Mouse (Mus musculus) forebrain, embryonic 11.5 days (tissue): ENCODE results near the gene Tut1. TPM values are rescaled to one million over a fixed set of nuclear protein-coding genes. Genes with fewer than 3 reads are reported as not detected.

Source experiments
- ATAC-seq: fragments of 200-750 bp; cut with Nextera tagmentation; replicated peaks from 2 replicates; pipeline ENCODE4 v1.8.0; 2017; ENCODE audit warnings: moderate TSS enrichment; ENCODE audit not compliant: low FRiP score
- DNase-seq: peaks from one replicate; pipeline ENCODE4 v3.0.0-alpha.2; 2017; ENCODE audit warnings: low spot score
- H3K27ac ChIP-seq: fragments of 300-500 bp; sonication (generic); 2 replicates; pipeline ENCODE4 v1.5.1; 2014; ENCODE audit warnings: low read depth, low read length
- H3K27me3 ChIP-seq: fragments of 300-500 bp; sonication (generic); 2 replicates; pipeline ENCODE4 v1.6.1; 2014; ENCODE audit warnings: mild to moderate bottlenecking, low read length, mixed read lengths; ENCODE audit not compliant: control insufficient read depth, insufficient read depth
- H3K36me3 ChIP-seq: fragments of 300-500 bp; sonication (generic); 2 replicates; pipeline ENCODE4 v1.6.1; 2014; ENCODE audit warnings: mild to moderate bottlenecking, low read length, moderate library complexity, mixed read lengths; ENCODE audit not compliant: control insufficient read depth, insufficient read depth
- H3K4me1 ChIP-seq: fragments of 300-500 bp; sonication (generic); replicated peaks from 2 replicates; pipeline ENCODE4 v1.6.1; 2014; ENCODE audit warnings: low read length, mixed read lengths; ENCODE audit not compliant: control insufficient read depth, insufficient read depth
- H3K4me2 ChIP-seq: fragments of 300-500 bp; sonication (generic); 2 replicates; pipeline ENCODE4 v1.6.1; 2014; ENCODE audit warnings: low read depth, mild to moderate bottlenecking, low read length, moderate library complexity, mixed read lengths; ENCODE audit not compliant: severe bottlenecking
- H3K4me3 ChIP-seq: fragments of 300-500 bp; sonication (generic); 2 replicates; pipeline ENCODE4 v1.5.1; 2014; ENCODE audit warnings: low read depth, low read length
- H3K9ac ChIP-seq: fragments of 300-500 bp; sonication (generic); 2 replicates; pipeline ENCODE4 v1.6.1; 2014; ENCODE audit warnings: low read length
- H3K9me3 ChIP-seq: fragments of 300-500 bp; sonication (generic); 2 replicates; pipeline ENCODE4 v1.6.1; 2016; ENCODE audit warnings: low read length, mixed read lengths; ENCODE audit not compliant: control insufficient read depth
- WGBS: fragments of 180-500 bp; shearing (Covaris S2); extraction: QIAGEN DNeasy Blood & Tissue Kit; methylation state at CpG from one replicate; pipeline ENCODE4 v1.1.7; 2014; 5-methylcytosine and 5-hydroxymethylcytosine counted together
- polyA plus RNA-seq: library from polyadenylated mRNA; unstranded; fragments of >200 nt; fragmentation: Nextera tagmentation; extraction: Ambion mirVana; gene quantifications from 2 replicates; pipeline ENCODE4 v1.2.1, GENCODE M21; 2014

Gene Tut1
- polyA plus RNA-seq, 1 experiment from 2014 or later = 34.4 TPM

DNA sequence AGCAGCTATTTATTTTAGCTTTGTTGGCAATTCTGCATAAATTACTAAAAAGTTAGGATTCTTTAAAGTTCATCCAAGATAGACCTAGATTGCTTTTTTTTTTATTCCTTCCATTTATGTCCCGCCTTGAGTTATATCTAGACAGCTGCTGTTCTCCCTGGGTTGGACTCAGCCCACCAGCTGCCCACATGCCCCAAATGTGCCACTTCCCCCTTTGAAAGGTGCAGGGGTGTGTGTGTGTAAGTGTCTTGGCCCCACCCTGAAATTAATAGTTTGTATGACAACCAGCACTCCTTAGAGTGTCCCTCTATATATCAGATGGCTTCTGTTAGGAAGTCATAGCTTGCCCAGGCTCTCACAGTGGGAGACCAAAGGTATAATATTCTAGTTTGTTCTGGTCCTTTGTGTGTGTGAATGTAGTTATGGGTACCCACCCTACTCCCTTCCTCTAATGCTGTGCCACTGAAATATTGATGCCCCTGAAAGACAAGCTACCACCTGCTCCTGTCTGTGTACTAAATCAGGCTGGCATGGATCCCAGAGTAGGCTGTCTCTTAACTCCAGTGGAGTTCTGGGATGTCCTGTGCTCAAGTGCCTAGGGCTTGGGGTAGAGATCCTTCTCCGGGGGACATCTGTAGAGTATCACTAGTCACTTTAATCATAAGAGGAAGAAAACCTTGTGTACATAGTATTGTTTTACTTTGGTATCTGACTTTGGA, 28.0 kb downstream of the Tut1 start:
- Histone ChIP-seq H3K4me2 (no peak overlapping the region), H3K27ac (no peak overlapping the region; the same call in 1 of the 2 replicates), H3K4me3 (no peak overlapping the region), H3K27me3 (no peaks in the 10 kb centered on the region; the same call in 1 of the 2 replicates), H3K36me3 (peaks cover 15% of the 10 kb centered on the region), H3K4me1 (peaks cover 21% of the 10 kb centered on the region), H3K9me3 (no peaks in the 10 kb centered on the region), H3K9ac (no peak overlapping the region)
- WGBS = 93% methylated on average over 2 of the region's 2 CpGs
- DNase-seq = no peak
- no peak for ATAC-seq

DNA sequence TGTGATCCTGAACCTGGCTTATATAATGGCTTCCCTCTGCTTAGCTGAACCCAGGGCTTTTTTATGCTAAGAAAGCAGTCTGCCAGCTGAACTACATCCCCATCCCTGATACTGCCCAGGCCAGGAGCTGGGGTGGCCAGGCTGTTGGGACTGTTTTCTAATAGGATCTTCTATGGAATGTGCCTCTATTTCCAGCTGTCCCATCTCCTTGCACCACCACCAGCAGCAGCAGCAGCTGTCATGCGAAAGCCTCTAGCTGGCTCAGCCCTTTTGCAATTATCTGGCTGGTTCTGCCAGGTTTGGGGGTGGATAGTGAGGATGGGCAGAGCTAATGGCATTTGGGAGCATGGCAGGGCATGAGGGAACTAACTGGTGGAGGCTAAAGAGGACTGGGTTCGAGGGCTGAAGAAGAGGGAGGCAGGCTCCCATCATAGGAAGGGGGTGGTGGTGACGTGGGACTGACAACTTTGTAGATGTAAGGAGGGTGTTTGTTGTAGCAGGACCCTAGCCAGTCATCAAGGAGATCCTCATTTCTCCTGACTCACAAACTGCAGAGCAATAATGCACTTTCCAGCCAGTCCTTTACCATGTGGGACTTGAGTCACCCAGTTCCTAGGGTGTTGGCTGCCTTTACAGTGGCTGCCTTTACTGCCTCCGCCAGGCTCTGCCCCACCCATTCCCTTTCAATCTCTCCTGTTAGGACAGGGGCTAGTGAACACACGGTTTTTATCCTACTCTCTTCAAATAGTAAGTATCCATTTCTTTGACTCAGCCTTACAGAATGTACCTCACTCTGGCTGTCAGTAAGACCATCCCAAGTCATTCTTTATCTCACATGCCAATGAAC, 28.9 kb downstream of the Tut1 start:
- H3K4me3 ChIP-seq = no peak overlapping the region
- DNase-seq = no peak
- no peak overlapping the region for H3K9ac ChIP-seq
- ATAC-seq = no peak
- no peaks in the 10 kb centered on the region; the same call in 1 of the 2 replicates for H3K27me3 ChIP-seq
- no peaks in the 10 kb centered on the region for H3K9me3 ChIP-seq
- WGBS = 62% methylated on average over 5 of the region's 5 CpGs
- peaks cover 15% of the 10 kb centered on the region for H3K36me3 ChIP-seq
- no peak overlapping the region for H3K4me2 ChIP-seq
- no peak overlapping the region for H3K27ac ChIP-seq
- peaks cover 21% of the 10 kb centered on the region for H3K4me1 ChIP-seq

DNA sequence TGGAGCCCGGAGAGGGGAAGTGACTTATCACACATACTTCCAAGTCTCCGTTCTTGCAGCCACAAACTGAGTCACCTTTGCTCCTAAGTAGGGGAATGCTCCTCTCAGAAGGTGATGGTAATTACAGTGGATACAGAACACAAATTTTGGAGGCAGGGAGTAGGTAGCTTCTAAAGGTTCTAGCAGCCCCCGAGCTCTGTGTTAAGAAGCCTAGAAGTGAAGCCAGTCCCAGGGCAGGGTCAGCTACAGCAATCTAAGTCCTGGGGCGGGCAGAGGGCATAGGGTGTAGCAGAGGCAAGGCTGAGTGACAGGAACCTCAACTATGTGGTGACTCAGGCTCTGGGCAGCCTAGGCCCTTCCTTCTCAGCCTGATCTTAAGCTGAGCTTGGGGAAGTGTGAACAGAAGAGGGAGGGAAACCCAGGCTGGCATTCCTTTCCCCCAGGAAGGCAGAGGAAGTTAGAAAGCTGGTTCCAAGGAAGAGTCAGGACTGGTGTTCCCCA, 29.6 kb downstream of the Tut1 start:
- H3K27me3 ChIP-seq = no peaks in the 10 kb centered on the region; the same call in 1 of the 2 replicates
- H3K4me1 ChIP-seq = peaks cover 21% of the 10 kb centered on the region
- H3K4me2 ChIP-seq = no peak overlapping the region
- no peak overlapping the region for H3K4me3 ChIP-seq
- DNase-seq (no peak), ATAC-seq (no peak)
- peak overlapping the region; percentile 1; the same call in 1 of the 2 replicates for H3K27ac ChIP-seq
- H3K9ac ChIP-seq = no peak overlapping the region
- H3K36me3 ChIP-seq = peaks cover 13% of the 10 kb centered on the region
- 63% methylated on average over 4 of the region's 4 CpGs for WGBS
- H3K9me3 ChIP-seq = no peaks in the 10 kb centered on the region

DNA sequence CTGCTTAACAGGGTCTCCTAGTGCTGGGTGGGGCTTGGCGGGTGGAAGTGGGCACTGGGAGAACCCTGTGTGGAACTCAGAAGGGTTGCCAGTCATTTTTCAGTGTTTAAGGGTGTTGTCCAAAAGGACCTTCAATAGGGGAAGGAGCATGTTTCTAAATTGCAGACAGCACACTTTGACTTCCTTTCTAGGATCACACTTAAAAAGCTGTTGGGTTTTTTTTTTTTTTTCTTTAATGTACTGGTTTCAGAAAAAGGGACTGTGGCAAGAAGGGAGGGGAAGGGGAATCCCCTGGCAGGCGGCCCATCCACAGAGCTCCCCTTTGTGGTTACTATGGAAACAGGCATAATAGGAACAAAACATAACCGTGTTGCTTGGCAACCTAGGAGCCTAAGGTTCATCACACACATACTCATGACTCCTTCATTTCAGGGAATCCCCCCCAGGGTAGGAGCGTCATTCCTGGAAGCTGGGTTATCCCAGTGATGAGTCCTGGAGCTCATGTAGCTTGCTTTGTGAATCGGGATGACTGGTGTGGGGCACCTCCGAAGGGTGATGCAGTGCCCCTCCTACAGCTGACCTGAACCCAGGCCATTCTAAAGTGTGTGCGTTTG, 30.7 kb downstream of the Tut1 start:
- Histone ChIP-seq H3K4me3 (no peak overlapping the region), H3K27me3 (peaks cover 7% of the 10 kb centered on the region), H3K27ac (peak overlapping the region; percentile 44), H3K9ac (peak overlapping the region; percentile 35; the same call in 1 of the 2 replicates), H3K4me1 (peaks cover 27% of the 10 kb centered on the region), H3K9me3 (no peaks in the 10 kb centered on the region), H3K4me2 (peak overlapping the region; percentile 26), H3K36me3 (peaks cover 4% of the 10 kb centered on the region)
- DNase-seq (peak; percentile 85), ATAC-seq (peak; percentile 88)
- WGBS = 8% methylated on average over 7 of the region's 7 CpGs

DNA sequence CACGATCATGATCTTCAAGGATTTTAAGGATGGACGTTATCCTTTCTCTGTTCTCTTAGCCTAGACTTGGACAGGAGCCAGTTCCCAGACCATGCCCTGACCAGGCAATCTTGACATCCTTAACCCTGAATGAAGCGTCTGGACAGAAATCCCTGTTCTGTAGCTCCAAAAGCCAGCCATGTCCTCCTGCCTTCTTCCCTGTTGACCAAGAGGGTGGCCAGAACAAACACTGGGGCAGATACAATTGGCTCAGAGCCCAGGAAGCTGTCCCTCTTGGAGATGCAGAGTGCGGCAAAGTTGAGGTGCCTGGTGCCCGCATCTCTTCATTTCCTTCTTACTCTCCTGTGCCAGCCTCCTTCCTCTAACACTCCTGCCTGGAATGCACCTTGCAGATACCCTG, 32.2 kb downstream of the Tut1 start:
- Histone ChIP-seq H3K4me2 (no peak overlapping the region), H3K4me3 (no peak overlapping the region), H3K9ac (no peak overlapping the region), H3K27ac (no peak overlapping the region), H3K27me3 (peaks cover 7% of the 10 kb centered on the region), H3K36me3 (no peaks in the 10 kb centered on the region), H3K9me3 (no peaks in the 10 kb centered on the region), H3K4me1 (peaks cover 27% of the 10 kb centered on the region)
- ATAC-seq (no peak), DNase-seq (no peak)
- 77% methylated on average over 5 of the region's 5 CpGs for WGBS

DNA sequence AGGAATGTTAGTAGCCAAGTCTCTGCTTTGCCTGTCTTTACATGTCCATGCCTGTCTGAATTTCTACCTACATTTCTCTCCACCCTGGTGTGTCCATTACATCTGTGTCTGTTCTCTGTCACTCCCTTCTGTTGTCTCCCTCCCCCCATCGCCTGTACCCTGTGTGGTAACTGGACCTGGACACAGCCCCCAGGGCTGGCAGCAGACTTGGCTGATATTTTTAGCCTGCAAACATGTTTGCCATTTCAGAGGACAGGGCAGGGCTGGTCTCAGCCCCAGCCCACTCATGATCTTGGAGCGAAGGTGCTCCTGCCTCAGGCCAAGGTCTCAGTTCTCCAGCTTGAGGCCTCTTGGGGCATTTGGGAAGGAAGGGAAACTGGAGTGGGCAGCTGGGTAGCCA, 34.2 kb downstream of the Tut1 start:
- Histone ChIP-seq H3K4me2 (no peak overlapping the region), H3K27ac (no peak overlapping the region), H3K9me3 (no peaks in the 10 kb centered on the region), H3K36me3 (no peaks in the 10 kb centered on the region), H3K9ac (no peak overlapping the region), H3K27me3 (peaks cover 7% of the 10 kb centered on the region), H3K4me3 (no peak overlapping the region), H3K4me1 (peaks cover 24% of the 10 kb centered on the region)
- ATAC-seq (no peak), DNase-seq (no peak)
- WGBS = 50% methylated on average over 2 of the region's 2 CpGs

DNA sequence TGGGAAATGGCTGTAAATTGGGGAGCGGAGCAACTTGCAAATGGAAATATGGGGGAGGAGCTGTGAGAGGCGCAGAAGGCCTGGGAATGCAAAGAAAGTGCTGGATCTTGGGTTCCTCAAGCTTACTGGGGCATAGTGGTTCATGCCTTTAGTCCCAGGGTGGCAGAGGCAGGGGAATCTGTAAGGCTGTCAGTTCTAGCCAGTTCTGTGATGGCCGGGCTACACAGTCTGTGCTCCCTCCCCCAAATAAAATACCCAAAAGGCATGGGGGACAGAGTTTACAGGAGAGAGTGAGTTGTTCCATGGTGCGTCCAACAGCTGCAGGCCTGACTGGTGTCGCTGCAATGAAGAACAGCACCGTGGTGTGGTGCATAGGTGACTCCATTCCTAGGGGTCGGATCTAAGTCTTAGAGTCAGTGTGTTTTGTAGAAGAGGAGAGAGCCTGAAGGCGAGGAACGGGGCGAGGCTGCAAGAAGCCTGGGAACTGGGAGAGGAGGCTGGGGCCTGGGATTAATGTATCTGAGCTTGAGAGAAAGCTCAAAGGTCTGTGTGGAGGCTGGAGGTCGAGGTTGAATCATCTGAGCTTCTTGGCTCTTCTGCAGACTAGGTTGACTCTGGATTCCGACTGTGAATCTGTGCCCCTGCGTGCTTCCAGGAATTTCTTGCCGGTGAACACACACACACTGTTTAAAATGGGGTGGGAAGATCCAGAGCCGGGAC, 34.9 kb downstream of the Tut1 start:
- no peak for DNase-seq
- H3K27ac ChIP-seq = no peak overlapping the region
- H3K9me3 ChIP-seq = no peaks in the 10 kb centered on the region
- no peaks in the 10 kb centered on the region for H3K36me3 ChIP-seq
- 12% methylated on average over 15 of the region's 15 CpGs for WGBS
- H3K4me3 ChIP-seq = peak overlapping the region; percentile 51
- peak overlapping the region; percentile 99 for H3K4me2 ChIP-seq
- H3K27me3 ChIP-seq = peaks cover 7% of the 10 kb centered on the region
- no peak for ATAC-seq
- peak overlapping the region; percentile 61 for H3K9ac ChIP-seq
- H3K4me1 ChIP-seq = peaks cover 19% of the 10 kb centered on the region

DNA sequence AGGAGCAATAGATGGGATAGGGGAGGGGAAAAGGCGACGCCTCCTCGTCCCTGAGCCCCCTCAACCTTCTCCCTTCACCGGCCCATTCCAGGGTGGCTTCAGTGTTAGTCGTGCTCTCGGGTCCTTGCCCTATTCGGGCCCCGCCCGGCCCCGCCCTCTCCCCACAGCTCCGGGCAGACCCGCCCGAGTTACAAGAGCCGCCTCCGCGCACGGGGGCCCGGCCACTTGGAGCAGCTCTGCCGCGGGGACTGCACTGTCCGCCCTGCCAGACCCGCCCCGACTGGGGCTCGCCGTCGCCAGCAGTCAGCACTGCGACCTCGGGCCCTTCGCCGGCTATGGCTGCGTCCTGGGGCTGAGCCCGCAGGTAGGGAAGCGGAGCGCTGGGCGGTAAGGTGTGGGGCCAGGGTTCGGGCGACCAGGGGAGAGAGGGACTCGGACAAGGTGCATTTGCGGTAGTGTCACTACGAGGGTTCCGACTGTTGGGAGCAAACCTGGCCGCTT, 35.5 kb downstream of the Tut1 start, which contains the start of gene Ahnak:
Gene Ahnak (plus strand): TSS at position 219 of the 501 bp plus-strand sequence.
- DNase-seq (peak; percentile 81), ATAC-seq (peak; percentile 42)
- no peaks in the 10 kb centered on the region for H3K36me3 ChIP-seq
- under 1% methylated on average over 42 of the region's 42 CpGs for WGBS
- H3K27me3 ChIP-seq = peaks cover 7% of the 10 kb centered on the region
- peak within 1 kb of the TSS; percentile 99 for H3K4me2 ChIP-seq
- no peaks in the 10 kb centered on the region for H3K9me3 ChIP-seq
- 0 out of 2 replicates have a peak within 1 kb of the TSS, but pooled peaks have one; percentile 25 for H3K27ac ChIP-seq
- peaks cover 14% of the 10 kb centered on the region for H3K4me1 ChIP-seq
- peak within 1 kb of the TSS; percentile 51 for H3K4me3 ChIP-seq
- H3K9ac ChIP-seq = peak within 1 kb of the TSS; percentile 61
